Mouse (Mus musculus): ENCODE measurements around the gene Pgk2. TPM values are rescaled to one million over a fixed set of nuclear protein-coding genes. Genes with fewer than 3 reads are reported as not detected.
"Not testable (repeated sequence)": the region's sequence is repeated elsewhere in the genome, so short reads cannot be mapped to it uniquely, and the experiment has no call there.

The Pgk2 gene
- not detected in 2 replicates for polyA plus RNA-seq (2015; fragmentation: Nextera tagmentation; extraction: Ambion mirVana)

GRCm38 (mm10) chr17:40208540-40208939, at the start of gene Pgk2:
Pgk2 (minus strand) TSS chr17:40208640.
- DNase-seq (ENCODE audit: low spot score) = no peak

DNA sequence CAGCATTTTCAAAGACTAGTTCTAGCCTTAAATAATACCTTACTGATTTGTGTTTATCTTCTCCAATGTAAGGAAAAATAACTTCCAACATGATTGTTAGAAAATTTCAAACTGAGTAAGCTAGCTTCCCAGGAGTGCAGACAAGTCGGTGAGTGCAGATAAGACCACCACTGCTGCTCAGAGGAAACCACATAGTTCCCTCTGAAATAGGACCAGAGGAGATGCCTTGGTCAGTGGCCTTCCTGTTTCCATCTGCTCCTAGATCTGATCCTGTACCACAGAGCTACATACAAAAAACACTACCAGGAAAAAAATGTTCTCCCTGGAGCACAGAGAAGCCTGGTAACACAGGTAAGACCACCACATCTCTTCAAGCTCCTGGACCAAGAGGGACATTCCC, 44.0 kb upstream of the Pgk2 start:
- no peak for DNase-seq (ENCODE audit: low spot score)

- DNase-seq (ENCODE audit: low spot score) = no peak
These were observed 33.7 kb upstream of the Pgk2 start, which contains the start of gene Crisp3 for GRCm38 (mm10) chr17:40242135-40242534. Crisp3 (minus strand) TSS chr17:40242288.

- DNase-seq (ENCODE audit: low spot score) = not testable (repeated sequence)
These were observed 6.6 kb downstream of the Pgk2 start for GRCm38 (mm10) chr17:40201803-40202202.

GRCm38 (mm10) chr17:40190192-40190591, 18.2 kb downstream of the Pgk2 start:
- peak; percentile 51 for DNase-seq (ENCODE audit: low spot score)

DNA sequence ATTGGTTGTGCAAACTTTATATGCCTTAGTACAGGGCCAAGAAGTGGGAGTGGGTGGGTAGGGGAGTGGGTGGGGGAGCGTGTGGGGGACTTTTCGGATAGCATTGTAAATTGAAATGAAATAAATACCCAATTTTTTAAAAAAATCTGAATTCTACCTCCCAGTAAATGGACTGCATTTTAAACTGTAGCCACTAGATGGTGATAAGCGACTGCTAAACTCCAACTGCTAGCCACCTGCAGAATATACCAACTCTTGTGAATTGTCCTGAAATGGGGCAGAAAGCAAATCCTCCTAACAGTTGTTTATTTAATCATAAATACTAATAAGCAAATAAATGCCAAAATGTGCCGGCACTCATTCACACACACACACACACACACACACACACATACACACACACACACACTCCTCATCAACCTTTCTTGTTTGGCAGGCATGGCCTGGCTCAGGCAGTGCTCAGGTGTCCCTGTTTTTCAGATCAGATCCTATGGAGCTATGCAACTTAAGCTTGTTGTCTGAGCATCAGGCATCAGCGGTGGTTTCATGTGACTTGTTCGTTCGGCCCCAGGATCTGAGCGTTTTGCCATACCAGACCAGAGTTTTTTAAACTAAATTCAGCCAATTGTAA, 50.6 kb downstream of the Pgk2 start:
- not testable (repeated sequence) for DNase-seq (ENCODE audit: low spot score)

Other genes with a start within 250 kb of the Pgk2 start
- not detected in 2 replicates for gene AC192777.2, start 113.2 kb downstream of the Pgk2 start, polyA plus RNA-seq (2015; fragmentation: Nextera tagmentation; extraction: Ambion mirVana)
- 0.16 and 0.49 TPM in 2 replicates for gene Crisp3, start 33.6 kb upstream of the Pgk2 start, polyA plus RNA-seq (2015; fragmentation: Nextera tagmentation; extraction: Ambion mirVana)
- 0.69 and 0.95 TPM in 2 replicates for gene Crisp1, start 110.6 kb upstream of the Pgk2 start, polyA plus RNA-seq (2015; fragmentation: Nextera tagmentation; extraction: Ambion mirVana)